Mouse (Mus musculus) bone marrow, adult 2 months (tissue): ENCODE data around the gene Ascc2.

Experiments used
- CTCF ChIP-seq: fragments of 200-500 bp; IDR thresholded peaks from 2 replicates; pipeline ENCODE4 v1.5.1; 2011; ENCODE audit warnings: low read length, control low read depth; ENCODE audit not compliant: control insufficient read depth, insufficient read depth
- POLR2A ChIP-seq: fragments of 200-500 bp; IDR thresholded peaks from 2 replicates; pipeline ENCODE4 v1.6.1; 2011; ENCODE audit warnings: low read depth, mild to moderate bottlenecking, control low read depth, low read length, borderline replicate concordance; ENCODE audit not compliant: control insufficient read depth

- TF ChIP-seq CTCF (no peak), POLR2A (peak; percentile 49; the same call in 1 of the 2 replicates)
Observed at GRCm38 (mm10) chr11:4637534-4638234, at the start of gene Ascc2.
